ENCODE assay signal across 8 mouse cellular contexts in genomic region chr1:172027809-172028102, GRCm38 (mm10). TPM values are rescaled to one million over a fixed set of nuclear protein-coding genes. Genes with fewer than 3 reads are reported as not detected.
DNase-seq lines count a peak whose midpoint lies in the region; ATAC-seq and TF ChIP-seq lines count a peak whose summit lies in the region.

No protein-coding gene starts in this region.

- H3K27ac ChIP-seq in kidney, postnatal 0 days = 0 out of 2 replicates have a peak overlapping the region, but pooled peaks have one; percentile 87
- peak overlapping the region; percentile 98 for H3K27ac ChIP-seq in embryonic facial prominence, embryonic 13.5 days
- H3K27ac ChIP-seq in hindbrain, postnatal 0 days = peak overlapping the region; percentile 92
- H3K27ac ChIP-seq in midbrain, postnatal 0 days (ENCODE audit: low read depth, low read length) = peak overlapping the region; percentile 96

- 0 out of 2 replicates have a peak, but pooled peaks have one; percentile 26 for ATAC-seq in kidney, postnatal 0 days (replicated peaks; ENCODE audit: low FRiP score, low read depth)
- no peak for ATAC-seq in embryonic facial prominence, embryonic 13.5 days (ENCODE audit: insufficient number of reproducible peaks, insufficient read depth, low FRiP score, low TSS enrichment, low read depth)
- no peak; the same call in 1 of the 2 replicates for ATAC-seq in hindbrain, postnatal 0 days
- ATAC-seq in midbrain, postnatal 0 days (ENCODE audit: low FRiP score) = peak; percentile 12; the same call in 1 of the 2 replicates
- no peak for ATAC-seq in megakaryocyte-erythroid progenitor cell, adult 5-6 weeks (replicated peaks; ENCODE audit: low FRiP score, low TSS enrichment, poor library complexity, severe bottlenecking)

- no peaks in the 10 kb centered on the region for H3K9me3 ChIP-seq in kidney, postnatal 0 days (replicated peaks; ENCODE audit: low read length)
- H3K9me3 ChIP-seq in embryonic facial prominence, embryonic 13.5 days = no peaks in the 10 kb centered on the region
- no peaks in the 10 kb centered on the region for H3K9me3 ChIP-seq in hindbrain, postnatal 0 days (ENCODE audit: low read length)
- H3K9me3 ChIP-seq in midbrain, postnatal 0 days (ENCODE audit: low read length) = no peaks in the 10 kb centered on the region

- peak overlapping the region; percentile 65 for H3K4me2 ChIP-seq in kidney, postnatal 0 days (ENCODE audit: low read length)
- H3K4me2 ChIP-seq in embryonic facial prominence, embryonic 13.5 days = peak overlapping the region; percentile 72
- H3K4me2 ChIP-seq in hindbrain, postnatal 0 days (ENCODE audit: low read depth, low read length) = peak overlapping the region; percentile 77
- peak overlapping the region; percentile 87 for H3K4me2 ChIP-seq in midbrain, postnatal 0 days (ENCODE audit: low read depth, low read length, poor library complexity, severe bottlenecking)

- no peak for TF ChIP-seq CTCF in kidney, postnatal 0 days (IDR thresholded peaks at IDR 0.05; ENCODE audit: low read depth)
- TF ChIP-seq CTCF in hindbrain, postnatal 0 days (IDR thresholded peaks at IDR 0.05; ENCODE audit: low read depth) = no peak
- no peak for TF ChIP-seq CTCF in midbrain, postnatal 0 days (IDR thresholded peaks at IDR 0.05)

- DNase-seq in kidney, postnatal 0 days (ENCODE audit: low spot score) = peak; percentile 56
- no peak for DNase-seq in kidney, postnatal 10 days
- DNase-seq in hindbrain, postnatal 0 days (ENCODE audit: low spot score) = no peak
- peak; percentile 33 for DNase-seq in midbrain, postnatal 0 days (ENCODE audit: low spot score)
- DNase-seq in left cerebral cortex, postnatal 10 days (ENCODE audit: extremely low spot score in 1 of 2, low spot score in 2 of 2) = no peak
- DNase-seq in urinary bladder, adult 18-20 months (ENCODE audit: low spot score in 2 of 2) = no peak

- peaks cover 19% of the 10 kb centered on the region for H3K4me1 ChIP-seq in kidney, postnatal 0 days (replicated peaks; ENCODE audit: insufficient read depth, low read length)
- H3K4me1 ChIP-seq in embryonic facial prominence, embryonic 13.5 days = peaks cover 42% of the 10 kb centered on the region
- peaks cover 22% of the 10 kb centered on the region for H3K4me1 ChIP-seq in hindbrain, postnatal 0 days (ENCODE audit: insufficient read depth, low read length)
- peaks cover 17% of the 10 kb centered on the region for H3K4me1 ChIP-seq in midbrain, postnatal 0 days (ENCODE audit: insufficient read depth, low read length)

- intact Hi-C loops in left cerebral cortex, postnatal 10 days (cut with DNase I) = no loop called here

- no peaks in the 10 kb centered on the region for H3K36me3 ChIP-seq in kidney, postnatal 0 days (ENCODE audit: insufficient read depth, low read length)
- H3K36me3 ChIP-seq in embryonic facial prominence, embryonic 13.5 days = 0 out of 2 replicates have a peak, but pooled peaks cover 6% of the 10 kb centered on the region
- H3K36me3 ChIP-seq in hindbrain, postnatal 0 days (ENCODE audit: insufficient read depth, low read length) = no peaks in the 10 kb centered on the region
- H3K36me3 ChIP-seq in midbrain, postnatal 0 days (ENCODE audit: insufficient read depth, low read length) = no peaks in the 10 kb centered on the region

- WGBS in kidney, postnatal 0 days = 12% methylated on average over 10 of the region's 10 CpGs
- WGBS in embryonic facial prominence, embryonic 13.5 days = 1% methylated on average over 10 of the region's 10 CpGs
- WGBS in hindbrain, postnatal 0 days = 10% methylated on average over 10 of the region's 10 CpGs
- 8% methylated on average over 10 of the region's 10 CpGs for WGBS in midbrain, postnatal 0 days

- no peaks in the 10 kb centered on the region for H3K27me3 ChIP-seq in kidney, postnatal 0 days (ENCODE audit: insufficient read depth, low read length)
- H3K27me3 ChIP-seq in embryonic facial prominence, embryonic 13.5 days = no peaks in the 10 kb centered on the region
- H3K27me3 ChIP-seq in hindbrain, postnatal 0 days (ENCODE audit: insufficient read depth, low read length) = no peaks in the 10 kb centered on the region
- H3K27me3 ChIP-seq in midbrain, postnatal 0 days (ENCODE audit: insufficient read depth, low read length) = no peaks in the 10 kb centered on the region

- peak overlapping the region; percentile 93; the same call in 1 of the 2 replicates for H3K9ac ChIP-seq in kidney, postnatal 0 days (ENCODE audit: low read depth, low read length)
- H3K9ac ChIP-seq in embryonic facial prominence, embryonic 13.5 days = peak overlapping the region; percentile 95
- peak overlapping the region; percentile 80 for H3K9ac ChIP-seq in hindbrain, postnatal 0 days (replicated peaks; ENCODE audit: low read length)
- H3K9ac ChIP-seq in midbrain, postnatal 0 days (replicated peaks; ENCODE audit: low read length, poor library complexity, severe bottlenecking) = peak overlapping the region; percentile 94

- H3K4me3 ChIP-seq in kidney, postnatal 0 days (replicated peaks; ENCODE audit: low read depth, low read length) = peak overlapping the region; percentile 93
- H3K4me3 ChIP-seq in embryonic facial prominence, embryonic 13.5 days = peak overlapping the region; percentile 91
- H3K4me3 ChIP-seq in hindbrain, postnatal 0 days (ENCODE audit: low read length) = peak overlapping the region; percentile 76
- H3K4me3 ChIP-seq in midbrain, postnatal 0 days (ENCODE audit: low read depth, low read length) = peak overlapping the region; percentile 94

RNA-seq across cellular contexts. Expression of gene Vangl2, which starts 0.5 kb away (rescaled TPM):
- polyA plus RNA-seq in kidney, postnatal 0 days (2015; fragmentation: Nextera tagmentation; extraction: Ambion mirVana) = 13.6 and 13.8 TPM in 2 replicates
- 22.1 and 25.2 TPM in 2 replicates for polyA plus RNA-seq in embryonic facial prominence, embryonic 13.5 days (2015; fragmentation: Nextera tagmentation; extraction: Ambion mirVana)
- 86.6 and 117 TPM in 2 replicates for total RNA-seq in hindbrain, postnatal 0 days (2014; rRNA removed)
- polyA plus RNA-seq in hindbrain, postnatal 0 days (2015; fragmentation: Nextera tagmentation; extraction: Ambion mirVana) = 33.0 and 36.5 TPM in 2 replicates
- 85.8 and 115 TPM in 2 replicates for total RNA-seq in midbrain, postnatal 0 days (2014; rRNA removed)
- 43.1 and 44.2 TPM in 2 replicates for polyA plus RNA-seq in midbrain, postnatal 0 days (2015; fragmentation: Nextera tagmentation; extraction: Ambion mirVana)
- 10 to 100 TPM; 32.8 to 34.0 TPM for total RNA-seq in left cerebral cortex, postnatal 10 days (2021)
- 1.6 and 1.9 TPM in 2 replicates for total RNA-seq in megakaryocyte-erythroid progenitor cell, adult 5-6 weeks (2014; fragmentation: Nextera tagmentation)
- total RNA-seq in megakaryocyte-erythroid progenitor cell, adult 5-6 weeks (2017) = 0.42 and 2.6 TPM in 2 replicates

RNA-seq across cellular contexts. Expression of gene Nhlh1, which starts 29.6 kb away (rescaled TPM):
- not detected in 2 replicates for polyA plus RNA-seq in kidney, postnatal 0 days (2015; fragmentation: Nextera tagmentation; extraction: Ambion mirVana)
- 0.66 and 1.5 TPM in 2 replicates for polyA plus RNA-seq in embryonic facial prominence, embryonic 13.5 days (2015; fragmentation: Nextera tagmentation; extraction: Ambion mirVana)
- 13.3 and 17.3 TPM in 2 replicates for total RNA-seq in hindbrain, postnatal 0 days (2014; rRNA removed)
- polyA plus RNA-seq in hindbrain, postnatal 0 days (2015; fragmentation: Nextera tagmentation; extraction: Ambion mirVana) = 2.3 and 2.4 TPM in 2 replicates
- total RNA-seq in midbrain, postnatal 0 days (2014; rRNA removed) = 0.38 and 3.6 TPM in 2 replicates
- 0.12 TPM in 1 of 2 replicates, not detected in the other for polyA plus RNA-seq in midbrain, postnatal 0 days (2015; fragmentation: Nextera tagmentation; extraction: Ambion mirVana)
- total RNA-seq in left cerebral cortex, postnatal 10 days (2021) = under 1 TPM in 1 of 2 experiments, not detected in 1; 0.32 TPM
- total RNA-seq in megakaryocyte-erythroid progenitor cell, adult 5-6 weeks (2014; fragmentation: Nextera tagmentation) = not detected in 2 replicates
- not detected in 2 replicates for total RNA-seq in megakaryocyte-erythroid progenitor cell, adult 5-6 weeks (2017)

RNA-seq across cellular contexts. Expression of gene Copa, which starts 54.6 kb away (rescaled TPM):
- 143 and 163 TPM in 2 replicates for polyA plus RNA-seq in kidney, postnatal 0 days (2015; fragmentation: Nextera tagmentation; extraction: Ambion mirVana)
- 216 and 239 TPM in 2 replicates for polyA plus RNA-seq in embryonic facial prominence, embryonic 13.5 days (2015; fragmentation: Nextera tagmentation; extraction: Ambion mirVana)
- 189 and 191 TPM in 2 replicates for total RNA-seq in hindbrain, postnatal 0 days (2014; rRNA removed)
- polyA plus RNA-seq in hindbrain, postnatal 0 days (2015; fragmentation: Nextera tagmentation; extraction: Ambion mirVana) = 136 and 142 TPM in 2 replicates
- total RNA-seq in midbrain, postnatal 0 days (2014; rRNA removed) = 207 and 225 TPM in 2 replicates
- polyA plus RNA-seq in midbrain, postnatal 0 days (2015; fragmentation: Nextera tagmentation; extraction: Ambion mirVana) = 149 and 155 TPM in 2 replicates
- 100 to 1,000 TPM; 179 to 183 TPM for total RNA-seq in left cerebral cortex, postnatal 10 days (2021)
- total RNA-seq in megakaryocyte-erythroid progenitor cell, adult 5-6 weeks (2014; fragmentation: Nextera tagmentation) = 107 and 133 TPM in 2 replicates
- total RNA-seq in megakaryocyte-erythroid progenitor cell, adult 5-6 weeks (2017) = 107 and 114 TPM in 2 replicates

RNA-seq across cellular contexts. Expression of gene Ncstn, which starts 54.8 kb away (rescaled TPM):
- 129 and 135 TPM in 2 replicates for polyA plus RNA-seq in kidney, postnatal 0 days (2015; fragmentation: Nextera tagmentation; extraction: Ambion mirVana)
- 103 and 106 TPM in 2 replicates for polyA plus RNA-seq in embryonic facial prominence, embryonic 13.5 days (2015; fragmentation: Nextera tagmentation; extraction: Ambion mirVana)
- 77.5 and 86.9 TPM in 2 replicates for total RNA-seq in hindbrain, postnatal 0 days (2014; rRNA removed)
- polyA plus RNA-seq in hindbrain, postnatal 0 days (2015; fragmentation: Nextera tagmentation; extraction: Ambion mirVana) = 95.0 and 101 TPM in 2 replicates
- 70.3 and 78.7 TPM in 2 replicates for total RNA-seq in midbrain, postnatal 0 days (2014; rRNA removed)
- polyA plus RNA-seq in midbrain, postnatal 0 days (2015; fragmentation: Nextera tagmentation; extraction: Ambion mirVana) = 93.3 and 93.7 TPM in 2 replicates
- total RNA-seq in left cerebral cortex, postnatal 10 days (2021) = 10 to 100 TPM; 79.0 to 82.2 TPM
- 42.0 and 57.3 TPM in 2 replicates for total RNA-seq in megakaryocyte-erythroid progenitor cell, adult 5-6 weeks (2014; fragmentation: Nextera tagmentation)
- 19.7 and 24.6 TPM in 2 replicates for total RNA-seq in megakaryocyte-erythroid progenitor cell, adult 5-6 weeks (2017)

Comparison
In these comparisons a context has a peak if more than half of its experiments do, and no peak if none do; other contexts are left out.
1. DNase-seq: peak in kidney, postnatal 0 days (single experiment) and midbrain, postnatal 0 days (single experiment); none in kidney, postnatal 10 days (single experiment), hindbrain, postnatal 0 days (single experiment), left cerebral cortex, postnatal 10 days (0 of 2) and urinary bladder, adult 18-20 months (0 of 2).
2. ATAC-seq: peak in kidney, postnatal 0 days (single experiment) and midbrain, postnatal 0 days (single experiment); none in embryonic facial prominence, embryonic 13.5 days (single experiment), hindbrain, postnatal 0 days (single experiment) and megakaryocyte-erythroid progenitor cell, adult 5-6 weeks (single experiment).
3. RNA of gene Vangl2, which starts 0.5 kb away (total RNA-seq): 86.6 to 117 TPM in hindbrain, postnatal 0 days, 85.8 to 115 TPM in midbrain, postnatal 0 days and 32.8 to 34.0 TPM in left cerebral cortex, postnatal 10 days; 0.42 to 2.6 TPM in megakaryocyte-erythroid progenitor cell, adult 5-6 weeks; every median in the first group is over 4 times any median in the second.
4. Peak in every context shown above with its lines, with median percentiles within 50 percentile points of each other: H3K27ac ChIP-seq, H3K4me2 ChIP-seq, H3K4me3 ChIP-seq and H3K9ac ChIP-seq.